Mouse (Mus musculus) embryonic fibroblast, embryonic 13.5 days (primary cell): ENCODE data around the gene Asic4.

Experiments
- CTCF ChIP-seq: IDR thresholded peaks from 2 replicates; pipeline ENCODE4 v1.5.1; 2011; ENCODE audit warnings: mild to moderate bottlenecking, control low read depth, low read length, moderate library complexity, borderline replicate concordance; ENCODE audit not compliant: insufficient read depth
- POLR2A ChIP-seq: IDR thresholded peaks from 2 replicates; pipeline ENCODE4 v1.6.1; 2011; ENCODE audit warnings: low read depth, mild to moderate bottlenecking, control low read depth, low read length, moderate library complexity

DNA sequence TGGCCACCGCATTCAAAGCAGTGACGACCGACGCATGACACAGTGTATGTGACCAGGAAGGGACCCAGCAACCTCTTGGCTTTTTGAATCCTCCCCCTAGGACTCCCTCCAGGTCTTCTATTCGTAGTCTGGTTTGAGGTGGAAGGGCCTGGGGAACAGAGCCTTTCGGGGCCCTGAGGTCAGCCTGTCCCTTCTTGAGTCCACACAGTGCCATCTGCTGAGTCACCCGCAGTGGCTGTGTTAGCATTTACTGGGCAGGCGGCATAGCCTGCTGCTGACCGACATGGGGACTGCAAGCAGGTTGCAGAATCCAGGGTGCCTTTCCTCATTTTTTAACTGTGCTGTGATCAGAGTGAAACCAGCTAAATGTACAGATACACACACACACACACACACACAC lies 43.2 kb upstream of the Asic4 start:
- TF ChIP-seq CTCF (no peak), POLR2A (no peak)
